Mouse (Mus musculus) gastrocnemius, postnatal 14 days (tissue): ENCODE measurements around the gene Dlg2. TPM values are rescaled to one million over a fixed set of nuclear protein-coding genes. Genes with fewer than 3 reads are reported as not detected.

Experiments used
- DNase-seq: peaks from one replicate; pipeline ENCODE4 v3.0.0; 2021; ENCODE audit warnings: mixed read lengths
- intact Hi-C: fragments of 180-260 bp; cut with DNase I; formaldehyde crosslinking; loops from one replicate; pipeline ENCODE4 v1.15.1; 2025; ENCODE audit warnings: low total_unique reads
- total RNA-seq, 2 experiments: library from RNA; stranded (reverse); gene quantifications; 2 replicates each; pipeline ENCODE4 v1.2.3; 2021

Gene Dlg2
- total RNA-seq, 2 experiments from 2014 or later: 0.51 to 0.69 TPM

- no peak for DNase-seq
Observed at GRCm38 (mm10) chr7:91414150-91414549, 937.7 kb downstream of the Dlg2 start.

DNA sequence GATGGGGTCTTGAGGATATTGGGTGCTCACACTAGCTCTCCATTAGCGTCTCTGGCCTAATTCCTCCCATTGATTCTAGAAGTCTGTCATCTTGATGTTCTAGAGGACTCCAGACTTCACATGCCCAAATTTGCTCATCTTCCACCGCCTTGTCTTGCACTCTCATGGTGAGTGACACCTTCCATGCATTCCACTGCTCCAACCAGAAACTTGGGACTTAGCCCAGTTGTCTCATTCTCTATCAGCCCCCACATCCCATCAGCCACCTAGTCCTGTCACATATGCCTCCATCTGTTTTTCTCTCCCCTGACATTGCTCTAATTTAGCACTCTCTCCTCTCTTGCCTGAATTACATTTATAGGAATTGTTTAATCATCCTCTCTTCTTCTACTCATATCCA, 938.3 kb downstream of the Dlg2 start:
- intact Hi-C loops: no loop called here
- no peak for DNase-seq

More at GRCm38 (mm10) chr7:91414150-91414549, 937.7 kb downstream of the Dlg2 start:
- intact Hi-C loops: no loop called here

DNA sequence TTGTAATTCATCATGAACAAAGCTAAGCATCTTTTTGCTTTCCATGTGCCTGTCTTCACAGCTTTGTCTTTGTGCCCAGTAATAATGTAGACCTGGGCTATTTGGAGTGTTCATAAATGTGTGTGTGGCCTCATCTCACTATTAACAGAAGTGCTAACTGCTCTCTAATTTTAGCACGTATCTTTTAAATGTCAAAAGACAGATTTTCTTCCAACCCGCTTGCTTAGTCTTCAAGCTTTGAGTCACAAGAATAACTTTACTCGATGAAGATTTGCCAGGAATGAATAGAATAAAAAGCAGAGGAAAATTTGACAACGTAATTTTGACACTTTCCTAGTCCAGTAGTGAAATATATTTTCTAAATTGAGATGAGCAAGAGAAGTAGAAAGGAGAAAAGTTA, 943.7 kb downstream of the Dlg2 start:
- DNase-seq: no peak
- intact Hi-C loops: no loop called here

DNA sequence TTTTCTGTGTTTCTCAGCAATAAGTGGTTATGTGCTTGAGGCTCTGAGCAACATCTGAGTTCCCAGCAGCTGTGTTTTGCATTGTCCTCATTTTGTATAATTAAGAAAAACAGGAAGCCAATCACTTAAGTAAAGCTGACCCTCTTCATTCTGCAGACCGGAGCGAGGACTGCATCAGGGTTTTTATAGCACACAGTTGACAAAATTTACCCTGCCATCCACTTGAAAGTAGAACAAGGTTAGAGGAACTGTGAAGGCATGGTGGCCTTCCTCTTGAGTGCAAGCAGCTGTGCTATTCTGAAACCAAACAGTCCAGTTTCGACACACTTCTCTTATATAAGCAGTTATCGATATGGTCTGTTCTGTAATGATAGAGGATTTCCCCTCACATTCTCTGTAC, 947.3 kb downstream of the Dlg2 start:
- intact Hi-C loops: no loop called here
- DNase-seq: no peak

DNA sequence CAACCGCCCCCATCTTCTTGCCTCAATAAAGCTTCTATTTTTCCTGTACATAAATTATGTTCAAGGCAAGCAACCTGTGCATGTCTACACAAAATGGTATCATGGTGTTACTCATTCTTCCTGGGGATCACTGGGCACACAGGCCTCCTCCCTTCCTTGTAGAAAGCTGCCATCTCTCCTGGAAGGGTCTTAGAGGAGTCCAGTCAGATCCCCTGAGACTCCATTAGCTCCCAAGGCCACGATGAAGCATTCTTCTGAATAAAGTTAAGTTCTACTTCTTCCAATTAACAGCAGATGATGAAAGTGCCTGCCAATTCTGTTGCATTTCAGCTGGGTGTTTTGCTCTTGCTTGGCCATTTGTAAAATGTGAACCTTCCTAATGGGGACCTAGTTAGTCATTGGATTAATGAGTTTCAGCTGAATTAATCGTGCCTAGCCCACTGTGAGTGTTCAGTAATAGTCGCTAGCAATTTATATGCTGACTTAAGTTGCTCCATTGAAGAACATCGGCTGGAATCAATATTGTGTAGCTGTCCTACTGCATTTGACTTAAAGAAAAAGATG, 953.3 kb downstream of the Dlg2 start:
- no peak for DNase-seq
- intact Hi-C loops: no loop called here

GRCm38 (mm10) chr7:91431594-91432240, 955.2 kb downstream of the Dlg2 start:
- intact Hi-C loops: no loop called here
- DNase-seq: peak; percentile 12

DNA sequence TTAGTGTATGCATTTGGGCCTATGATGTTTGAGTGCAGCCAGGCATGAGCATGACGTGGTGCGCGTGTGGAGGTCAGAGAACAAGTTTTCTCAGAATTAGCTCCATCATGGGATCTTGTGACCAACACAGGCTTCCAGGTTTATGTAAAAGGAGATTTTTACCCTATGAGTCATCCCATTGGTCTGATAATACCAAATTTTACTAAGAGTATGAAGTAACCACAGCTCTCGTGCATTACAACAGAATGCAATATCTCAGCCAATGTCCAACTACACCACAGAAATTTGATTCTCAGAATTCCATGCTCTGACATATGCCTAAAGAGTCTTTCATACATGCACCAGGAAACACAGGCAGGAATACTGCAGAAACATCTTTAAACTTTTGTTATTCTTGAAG, 956.1 kb downstream of the Dlg2 start:
- intact Hi-C loops: no loop called here
- no peak for DNase-seq

DNA sequence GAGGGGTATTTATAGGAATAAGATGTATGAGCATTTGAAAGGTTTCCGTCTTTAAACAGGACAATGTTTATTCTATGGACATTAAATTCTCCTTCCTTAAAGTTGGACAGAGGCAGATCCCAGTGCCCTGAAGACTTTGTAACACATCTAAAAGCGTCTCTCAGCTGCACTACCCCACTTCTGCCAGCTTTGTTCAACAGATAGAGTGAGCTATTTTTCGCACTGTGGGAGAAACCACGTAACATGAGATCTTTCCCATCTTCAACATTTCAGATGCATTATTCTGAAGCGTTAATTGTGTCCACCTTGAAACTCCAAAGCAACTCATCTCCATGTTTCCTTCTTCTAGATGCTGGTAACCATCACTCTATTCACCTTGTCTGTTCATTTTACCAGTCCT, 958.3 kb downstream of the Dlg2 start:
- intact Hi-C loops: no loop called here
- DNase-seq: no peak

- intact Hi-C loops: no loop called here
- no peak for DNase-seq
Observed at GRCm38 (mm10) chr7:91440326-91440725, 963.9 kb downstream of the Dlg2 start.

DNA sequence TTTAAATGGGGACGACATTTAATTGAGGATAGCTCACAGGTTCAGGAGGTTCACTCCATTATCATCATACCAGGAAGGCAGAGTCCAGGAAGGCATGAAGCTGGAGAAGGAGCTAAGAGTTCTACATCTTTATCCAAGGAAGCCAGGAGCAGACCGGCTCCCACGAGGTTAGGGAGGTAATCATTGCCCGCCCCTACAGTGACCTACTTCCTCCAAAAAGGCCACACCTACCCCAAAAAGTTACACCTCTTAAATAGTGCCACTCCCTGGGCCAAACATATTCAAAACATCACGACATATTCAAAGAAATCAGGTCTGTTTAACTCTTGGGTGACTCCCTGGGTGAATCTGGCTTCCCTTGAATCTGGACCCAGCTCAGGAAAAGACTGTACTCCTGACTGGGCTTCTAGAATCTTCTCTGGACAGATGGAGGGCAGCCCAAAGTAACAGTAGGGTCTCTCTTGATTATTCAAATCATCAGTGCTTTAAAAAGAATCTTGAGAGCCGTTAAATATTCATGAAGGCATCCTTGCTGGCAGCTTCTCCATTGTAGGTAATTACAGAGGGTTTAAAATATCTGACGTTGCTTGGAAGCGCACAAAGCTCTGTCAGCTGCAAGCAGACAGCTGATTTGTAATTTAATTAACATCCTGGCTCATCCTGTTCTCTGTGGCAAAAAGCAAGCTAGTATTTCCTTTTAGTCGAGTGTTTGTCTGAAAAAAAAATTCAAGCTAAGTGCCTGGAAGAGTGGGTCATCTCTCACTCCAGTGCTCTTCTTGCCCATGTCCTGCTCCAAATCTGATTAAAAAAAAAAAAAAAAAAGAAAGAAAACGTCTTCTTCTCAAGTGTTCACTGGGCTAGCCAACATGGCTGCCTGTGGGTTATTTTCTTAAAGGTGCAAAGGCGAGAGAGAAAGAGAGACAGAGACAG, 966.2 kb downstream of the Dlg2 start:
- intact Hi-C loops: no loop called here
- no peak for DNase-seq

DNA sequence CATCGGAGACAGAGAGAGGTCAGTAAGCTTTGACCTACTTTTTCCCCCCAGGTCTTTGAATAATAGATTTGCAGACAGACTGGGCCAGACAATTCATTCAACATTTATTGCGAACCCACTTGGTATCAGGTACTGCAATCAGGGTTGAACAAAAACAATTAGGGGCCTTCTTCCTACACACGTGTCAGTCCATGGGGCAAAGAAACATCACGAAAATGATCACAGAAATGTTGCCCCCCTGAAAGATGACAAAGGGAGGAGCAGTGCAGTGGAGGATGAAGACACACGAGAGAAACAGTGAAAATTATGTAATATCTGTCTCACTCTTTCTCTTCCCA, 966.9 kb downstream of the Dlg2 start:
- DNase-seq: no peak
- intact Hi-C loops: no loop called here

- intact Hi-C loops: no loop called here
- DNase-seq: no peak
Observed at GRCm38 (mm10) chr7:91443913-91444312, 967.4 kb downstream of the Dlg2 start.

DNA sequence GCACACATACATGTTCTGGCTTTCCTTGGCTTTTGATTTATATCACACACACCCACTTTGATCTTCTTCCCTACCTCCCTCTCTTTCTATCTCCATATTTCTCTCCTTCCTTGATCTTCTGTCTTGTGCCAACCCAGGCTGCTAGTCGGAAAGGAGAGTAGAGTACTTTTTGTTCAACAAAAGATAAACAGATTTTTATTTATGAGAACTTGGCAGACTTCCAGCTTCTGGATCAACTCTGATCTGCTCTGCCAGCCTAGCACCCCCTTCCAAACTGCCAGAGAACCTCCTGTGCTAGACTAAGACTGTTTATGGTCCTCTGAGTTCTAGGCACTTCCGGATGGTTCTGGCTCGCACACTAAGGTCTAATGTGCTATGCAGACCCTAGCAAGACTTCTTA, 968.3 kb downstream of the Dlg2 start:
- DNase-seq: no peak
- intact Hi-C loops: no loop called here

DNA sequence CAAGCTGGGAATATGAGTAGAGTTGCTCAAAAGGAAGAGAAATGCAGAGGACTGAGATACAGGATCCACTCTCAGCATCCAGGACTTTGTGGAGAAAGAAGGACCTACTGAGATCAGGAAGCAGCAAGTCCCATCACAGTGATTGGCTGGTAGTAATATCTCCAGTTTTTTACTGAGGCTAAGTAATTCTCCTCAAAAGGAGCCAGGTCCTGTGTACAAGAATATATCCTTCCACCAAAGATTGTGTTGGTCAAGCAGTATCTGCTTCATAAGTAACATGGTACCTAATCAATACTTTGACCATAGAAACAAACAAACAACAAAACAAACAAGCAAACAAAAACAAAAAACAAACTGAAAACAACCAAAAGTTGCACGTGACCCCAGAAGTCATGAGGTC, 980.3 kb downstream of the Dlg2 start:
- intact Hi-C loops: no loop called here
- no peak for DNase-seq

DNA sequence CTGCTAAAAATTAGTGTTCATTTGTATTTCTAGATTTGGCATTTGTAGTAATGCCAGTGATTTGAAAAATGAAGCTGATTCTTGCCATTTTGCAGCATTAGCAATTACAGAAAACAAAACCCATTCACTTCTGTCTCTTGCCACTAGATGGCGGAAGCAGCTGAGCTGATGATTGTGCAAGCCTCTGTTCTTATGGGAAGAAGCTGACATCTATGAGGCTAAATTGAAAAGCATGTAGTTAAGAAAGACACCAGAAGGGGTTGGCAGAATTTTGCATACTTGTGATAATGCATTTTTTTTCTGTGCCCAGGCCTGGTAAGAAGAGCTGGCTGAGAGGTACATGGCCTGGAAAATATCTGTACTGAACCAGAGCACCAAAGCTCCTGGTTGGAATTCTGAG, 980.7 kb downstream of the Dlg2 start:
- intact Hi-C loops: no loop called here
- DNase-seq: peak; percentile 12

DNA sequence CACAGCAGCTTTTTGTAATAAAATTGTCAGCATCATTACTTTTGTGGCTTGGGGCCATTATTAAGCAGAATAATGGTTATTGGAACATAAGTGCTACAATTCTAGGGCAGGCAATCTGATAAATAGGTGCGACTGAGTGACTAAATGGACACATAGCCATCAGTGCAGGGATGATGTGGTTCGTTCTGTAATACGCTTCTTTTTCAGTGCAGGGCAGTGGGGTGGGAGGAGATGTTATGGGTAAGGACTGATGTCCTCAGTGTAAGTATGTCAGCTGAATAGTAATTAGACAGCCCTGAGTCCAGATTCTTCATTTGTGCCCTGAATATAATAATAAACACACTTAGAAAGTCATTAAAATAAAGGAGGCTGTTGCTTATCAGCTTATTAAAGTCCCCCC, 984.9 kb downstream of the Dlg2 start:
- intact Hi-C loops: no loop called here
- DNase-seq: no peak

- DNase-seq: no peak
- intact Hi-C loops: no loop called here
Observed at GRCm38 (mm10) chr7:91463256-91463655, 986.8 kb downstream of the Dlg2 start.

DNA sequence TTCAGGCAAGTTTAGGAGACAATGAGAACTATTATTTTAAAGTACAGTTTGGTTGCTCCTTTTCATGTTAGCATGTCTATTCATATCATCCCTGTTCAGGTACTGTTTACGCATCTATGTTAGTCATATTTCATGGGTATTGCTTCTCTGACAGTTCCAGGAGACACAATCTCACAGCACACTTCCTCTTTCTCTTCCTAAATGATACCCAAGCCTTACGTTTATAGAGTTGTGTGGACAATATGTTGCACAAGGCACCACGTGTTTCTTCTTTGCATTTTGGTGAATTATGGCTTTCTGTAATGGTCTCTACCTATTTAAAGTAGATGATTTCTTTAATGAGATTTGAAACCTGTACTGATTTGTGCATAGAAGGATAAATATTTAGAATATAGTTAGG, 990.6 kb downstream of the Dlg2 start:
- intact Hi-C loops: no loop called here
- no peak for DNase-seq

DNA sequence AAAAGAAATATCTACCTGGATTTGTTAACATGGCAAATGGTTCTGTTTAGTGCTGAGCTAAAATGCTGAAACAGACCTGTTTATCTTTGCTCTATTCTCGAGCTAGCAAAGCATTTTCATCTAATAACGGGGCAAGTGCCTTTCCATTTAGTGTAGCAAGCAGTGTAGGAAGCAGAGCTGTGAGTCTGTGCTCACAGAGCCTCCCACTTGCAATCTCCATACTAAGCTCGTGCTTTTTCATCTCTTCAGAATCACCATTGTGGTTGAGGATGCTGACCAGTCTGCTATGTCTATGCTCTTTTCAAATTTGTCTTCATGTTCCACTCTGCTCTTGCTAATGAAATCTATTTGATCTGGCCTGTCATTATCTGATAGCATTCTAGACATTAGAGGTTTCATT, 1002.7 kb downstream of the Dlg2 start:
- intact Hi-C loops: no loop called here
- DNase-seq: no peak

GRCm38 (mm10) chr7:91481574-91482197, 1005.2 kb downstream of the Dlg2 start:
- intact Hi-C loops: no loop called here
- no peak for DNase-seq
